Mouse (Mus musculus) ES-E14 (cell line): ENCODE data around the gene Ubxn7. TPM values are rescaled to one million over a fixed set of nuclear protein-coding genes. Genes with fewer than 3 reads are reported as not detected.

ENCODE experiments used
- DNase-seq: peaks from one replicate; pipeline ENCODE4 v3.0.0-alpha.2; 2013; ENCODE audit warnings: low read depth, low spot score
- H3K27ac ChIP-seq: 2 replicates; pipeline ENCODE4 v1.5.1; 2012; ENCODE audit warnings: low read depth, mild to moderate bottlenecking, low read length, moderate library complexity, mixed read lengths; ENCODE audit not compliant: poor library complexity, insufficient read depth, severe bottlenecking
- H3K36me3 ChIP-seq: 2 replicates; pipeline ENCODE4 v1.6.1; 2012; ENCODE audit warnings: mild to moderate bottlenecking, low read length, moderate library complexity, mixed read lengths; ENCODE audit not compliant: control insufficient read depth, poor library complexity, insufficient read depth, severe bottlenecking
- H3K4me1 ChIP-seq, 2 experiments: fragments of 150-350 bp in 1 of 2; sonication (generic) in 1 of 2; 2 replicates each; pipeline ENCODE4 v1.6.1; 2012; ENCODE audit warnings: low read length in 2 of 2, mild to moderate bottlenecking in 1 of 2, mixed read lengths in 1 of 2; ENCODE audit not compliant: control insufficient read depth in 2 of 2, insufficient read depth in 2 of 2, poor library complexity in 1 of 2
- H3K4me3 ChIP-seq, 2 experiments: fragments of 150-350 bp in 1 of 2; sonication (generic) in 1 of 2; 2 replicates each; pipeline ENCODE4 v1.5.1; 2012; ENCODE audit warnings: low read length in 2 of 2, low read depth in 1 of 2, mild to moderate bottlenecking in 1 of 2, mixed read lengths in 1 of 2; ENCODE audit not compliant: insufficient read depth in 1 of 2, poor library complexity in 1 of 2, severe bottlenecking in 1 of 2
- H3K9ac ChIP-seq: 2 replicates; pipeline ENCODE4 v1.6.1; 2012; ENCODE audit warnings: low read depth, mild to moderate bottlenecking, low read length, mixed read lengths; ENCODE audit not compliant: poor library complexity, insufficient read depth, severe bottlenecking
- H3K9me3 ChIP-seq: fragments of 150-350 bp; sonication (generic); 2 replicates; pipeline ENCODE4 v1.6.1; 2012; ENCODE audit warnings: low read depth, mild to moderate bottlenecking, low read length; ENCODE audit not compliant: control insufficient read depth, insufficient read depth
- CHD2 ChIP-seq: IDR thresholded peaks from 2 replicates; pipeline ENCODE4 v1.6.1; 2014; ENCODE audit warnings: mild to moderate bottlenecking, low read depth, low read length, inconsistent platforms
- HCFC1 ChIP-seq: IDR thresholded peaks from 2 replicates; pipeline ENCODE4 v1.6.1; 2012; ENCODE audit warnings: low read length, inconsistent platforms, borderline replicate concordance; ENCODE audit not compliant: insufficient read depth
- MAFK ChIP-seq: IDR thresholded peaks from 2 replicates; pipeline ENCODE4 v1.6.1; 2014; ENCODE audit warnings: mild to moderate bottlenecking, low read depth, low read length, inconsistent platforms; ENCODE audit not compliant: insufficient read depth
- ZC3H11A ChIP-seq: IDR thresholded peaks from 2 replicates; pipeline ENCODE4 v1.6.1; 2012; ENCODE audit warnings: low read depth, mild to moderate bottlenecking, inconsistent platforms, low read length, borderline replicate concordance
- ZNF384 ChIP-seq: IDR thresholded peaks from 2 replicates; pipeline ENCODE4 v1.6.1; 2012; ENCODE audit warnings: low read depth, low read length, inconsistent platforms
- in situ Hi-C, 2 experiments: fragments of 600-800 bp; cut with MboI; formaldehyde crosslinking; loops; one replicate each; pipeline ENCODE4 v1.15.1; 2025; ENCODE audit warnings: low sequenced_read_pairs in 2 of 2, inconsistent platforms in 1 of 2; ENCODE audit not compliant: unreplicated experiment in 2 of 2
- total RNA-seq: library from RNA; depleted of rRNA; stranded (reverse); fragments of 300-350 nt; gene quantifications from 2 replicates; pipeline ENCODE4 v1.2.3, GENCODE M21; 2012

Gene Ubxn7
- total RNA-seq, 1 experiment: 47.6 TPM

DNA sequence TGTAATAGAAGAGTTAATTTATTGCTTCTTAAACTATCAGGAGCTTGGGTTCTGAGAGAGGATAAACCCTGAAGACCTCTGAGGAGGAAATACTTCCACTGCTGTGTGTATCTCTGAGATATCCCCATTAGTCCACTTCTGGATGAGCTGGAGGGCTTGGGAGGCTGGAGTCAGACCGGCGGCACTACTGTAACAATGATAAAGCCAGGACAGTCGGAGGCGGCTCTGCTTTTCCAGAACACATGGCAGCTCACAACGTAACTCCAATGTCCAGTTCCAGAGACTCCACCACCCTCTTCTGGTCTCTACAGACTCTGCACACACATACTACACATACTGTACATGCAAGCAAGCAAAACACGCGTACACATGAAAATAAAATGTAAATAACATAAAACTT is 28.2 kb upstream of the Ubxn7 start:
- Histone ChIP-seq H3K9ac (peak overlapping the region; percentile 22; the same call in 1 of the 2 replicates), H3K4me1 (peaks cover 9 to 22% of the 10 kb centered on the region in 2 experiments), H3K4me3 (no peak overlapping the region), H3K27ac (peak overlapping the region; percentile 94), H3K36me3 (peaks cover 5% of the 10 kb centered on the region; the same call in 1 of the 2 replicates), H3K9me3 (no peaks in the 10 kb centered on the region)
- in situ Hi-C loops: no loop called here
- TF ChIP-seq HCFC1 (no peak), MAFK (no peak), CHD2 (no peak), ZNF384 (no peak), ZC3H11A (no peak)
- no peak for DNase-seq

DNA sequence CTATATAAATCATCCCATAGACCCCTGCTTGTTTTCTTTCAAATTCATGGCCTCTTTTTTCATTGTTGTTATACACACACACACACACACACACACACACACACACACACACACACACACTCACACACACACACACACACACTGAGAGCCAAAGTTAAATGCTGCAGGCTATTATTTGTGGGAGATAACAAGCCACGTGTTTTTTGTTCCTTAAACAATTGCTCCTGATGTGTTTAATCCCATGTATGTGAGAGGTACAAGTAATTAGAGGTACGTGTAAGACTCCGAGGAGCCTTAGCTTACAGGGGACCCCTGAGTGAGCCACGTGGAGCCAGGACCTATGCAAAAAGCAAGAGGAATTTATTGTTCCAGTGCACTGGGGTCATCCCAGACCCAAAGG is 20.1 kb upstream of the Ubxn7 start:
- H3K36me3 ChIP-seq: no peaks in the 10 kb centered on the region
- H3K9me3 ChIP-seq: no peaks in the 10 kb centered on the region
- H3K4me1 ChIP-seq: peaks cover 9 to 18% of the 10 kb centered on the region in 2 experiments
- peak overlapping the region; percentile 94 for H3K27ac ChIP-seq
- DNase-seq: no peak
- TF ChIP-seq MAFK (no peak), CHD2 (no peak), ZNF384 (no peak), ZC3H11A (no peak), HCFC1 (no peak)
- H3K9ac ChIP-seq: peak overlapping the region; percentile 69; the same call in 1 of the 2 replicates
- in situ Hi-C loops: no loop called here
- peak overlapping the region in 1 of 2 experiments; percentile 17; a peak in 2 of 4 replicates for H3K4me3 ChIP-seq

DNA sequence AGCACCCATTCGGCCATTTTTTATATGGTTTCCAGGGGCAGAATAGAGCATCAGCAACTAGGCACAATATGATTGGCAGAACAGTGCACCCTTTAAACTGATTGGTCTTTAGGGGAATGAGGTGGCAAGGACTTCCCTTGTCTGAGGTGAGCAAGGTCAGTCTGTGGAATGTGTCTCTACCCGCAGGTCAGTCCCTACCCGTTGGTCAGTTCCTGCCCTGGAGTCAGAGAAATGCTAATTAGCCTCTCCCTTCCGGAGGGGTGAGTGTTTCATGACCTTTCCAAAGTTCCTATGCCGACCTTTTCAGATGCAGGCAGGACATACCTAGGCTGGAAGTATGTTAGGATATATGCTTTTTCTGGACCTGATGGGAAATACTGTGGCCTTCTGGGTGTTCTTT is 19.7 kb upstream of the Ubxn7 start:
- H3K9me3 ChIP-seq: no peaks in the 10 kb centered on the region
- DNase-seq: no peak
- no peaks in the 10 kb centered on the region for H3K36me3 ChIP-seq
- peak overlapping the region; percentile 94 for H3K27ac ChIP-seq
- H3K9ac ChIP-seq: peak overlapping the region; percentile 69; the same call in 1 of the 2 replicates
- peaks cover 9 to 18% of the 10 kb centered on the region in 2 experiments for H3K4me1 ChIP-seq
- in situ Hi-C loops: no loop called here
- TF ChIP-seq MAFK: no peak
- TF ChIP-seq ZC3H11A: no peak
- no peak for TF ChIP-seq CHD2
- no peak for TF ChIP-seq ZNF384
- no peak for TF ChIP-seq HCFC1
- H3K4me3 ChIP-seq: peak overlapping the region; percentile 15 to 33; a peak in 3 of 4 replicates

DNA sequence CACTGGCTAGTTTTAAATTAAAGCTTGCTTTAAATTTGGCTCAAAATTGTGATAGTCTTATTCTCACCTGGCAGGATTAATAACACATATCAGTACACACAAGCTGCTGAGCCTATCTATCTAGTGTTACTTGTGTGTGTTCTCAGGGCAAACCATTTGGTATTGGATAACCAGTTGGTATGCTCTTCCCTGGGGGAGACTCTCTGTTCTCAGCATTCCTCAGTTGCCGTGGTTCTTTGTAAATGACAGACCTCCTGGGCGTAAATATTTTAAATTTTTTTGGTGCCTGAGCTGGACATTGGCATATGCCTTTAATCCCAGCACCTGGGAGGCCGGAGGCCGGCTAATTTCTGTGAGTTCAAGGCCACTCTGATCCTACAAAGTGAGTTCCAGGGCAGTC is 19.2 kb upstream of the Ubxn7 start:
- peaks cover 9 to 17% of the 10 kb centered on the region in 2 experiments for H3K4me1 ChIP-seq
- DNase-seq: no peak
- H3K9ac ChIP-seq: peak overlapping the region; percentile 68; the same call in 1 of the 2 replicates
- H3K36me3 ChIP-seq: no peaks in the 10 kb centered on the region
- peak overlapping the region; percentile 15 to 33; a peak in 3 of 4 replicates for H3K4me3 ChIP-seq
- peak overlapping the region; percentile 88; the same call in 1 of the 2 replicates for H3K27ac ChIP-seq
- no peaks in the 10 kb centered on the region for H3K9me3 ChIP-seq
- TF ChIP-seq ZNF384 (no peak), CHD2 (no peak), MAFK (no peak), HCFC1 (no peak), ZC3H11A (no peak)
- in situ Hi-C loops: no loop called here

DNA sequence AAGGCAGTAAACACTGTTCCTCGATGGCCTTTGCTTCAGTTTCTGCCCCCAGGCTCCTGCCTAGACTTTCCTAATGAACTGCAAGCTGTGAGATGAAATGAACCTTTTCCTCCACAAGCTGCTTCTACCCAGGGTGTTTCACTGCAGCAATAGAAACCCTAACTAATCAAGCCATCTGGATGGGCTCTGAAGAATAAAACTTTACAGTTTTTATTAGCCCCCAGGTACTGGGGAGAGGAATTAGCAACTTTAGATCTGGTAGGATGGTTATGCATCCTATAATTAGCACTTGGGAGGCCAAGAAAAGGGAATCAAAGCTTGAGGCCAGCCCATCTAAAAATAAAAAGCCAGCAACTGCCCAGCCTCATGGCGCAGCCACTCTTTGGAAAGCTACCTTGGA is 15.5 kb upstream of the Ubxn7 start:
- Histone ChIP-seq H3K4me3 (no peak overlapping the region), H3K36me3 (no peaks in the 10 kb centered on the region), H3K9ac (no peak overlapping the region; the same call in 1 of the 2 replicates), H3K9me3 (no peaks in the 10 kb centered on the region), H3K27ac (no peak overlapping the region), H3K4me1 (peaks cover 2 to 8% of the 10 kb centered on the region in 2 experiments)
- in situ Hi-C loops: no loop called here
- TF ChIP-seq MAFK: no peak
- no peak for TF ChIP-seq CHD2
- no peak for TF ChIP-seq ZNF384
- TF ChIP-seq ZC3H11A: no peak
- TF ChIP-seq HCFC1: no peak
- DNase-seq: no peak
